ENCODE assay signal across 12 mouse cellular contexts in the genomic region with DNA sequence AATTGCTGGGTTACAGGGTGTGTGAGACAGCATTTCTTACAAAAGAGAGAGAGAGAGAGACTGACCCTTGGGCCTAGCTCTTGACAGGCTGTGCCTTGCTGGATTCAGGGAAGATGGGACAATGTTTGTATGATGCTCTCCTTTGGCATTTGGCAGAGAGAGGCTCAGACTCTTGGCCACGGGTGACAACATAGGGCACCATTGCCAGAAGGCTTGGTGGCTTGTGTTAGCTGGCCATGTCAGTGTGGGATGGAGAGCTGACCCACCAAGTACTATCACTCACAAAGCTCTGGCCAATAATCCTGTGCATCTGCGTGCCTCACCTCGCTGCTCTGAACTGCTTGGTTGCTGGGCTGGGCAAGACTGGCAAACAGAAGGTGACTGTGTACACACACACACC.
DNase-seq lines count a peak whose midpoint lies in the region; ATAC-seq lines count a peak whose summit lies in the region.
"Had no signal": no experiment of that assay in that cellular context is flagged by ENCODE, and none has a peak within 500 bp of the region (broad histone marks: within the 10 kb centered on the region; RNA-seq: fewer than 3 reads in every experiment).

No protein-coding gene starts in this region.

- DNase-seq in cerebellum, adult 9-11 months = peak; percentile 69
- DNase-seq in cerebellum, adult 8-10 months = no peak
- no peak for DNase-seq in hindbrain, embryonic 10.5 days (ENCODE audit: low spot score)
- DNase-seq in midbrain, embryonic 14.5 days = no peak
- DNase-seq in spleen, postnatal 10 days (ENCODE audit: low spot score in 2 of 2) = no peak
- DNase-seq: gastrocnemius, postnatal 25 days had no signal

- WGBS in hindbrain, embryonic 13.5 days = 82% methylated on average over 3 of the region's 3 CpGs
- WGBS in hindbrain, embryonic 10.5 days = 93% methylated on average over 3 of the region's 3 CpGs
- WGBS in embryonic facial prominence, embryonic 13.5 days = 90% methylated on average over 3 of the region's 3 CpGs
- WGBS in midbrain, embryonic 14.5 days = 86% methylated on average over 3 of the region's 3 CpGs

- peak overlapping the region; percentile 83 for H3K27ac ChIP-seq in hindbrain, embryonic 13.5 days
- H3K27ac ChIP-seq in hindbrain, embryonic 10.5 days = no peak overlapping the region
- H3K27ac ChIP-seq in embryonic facial prominence, embryonic 13.5 days = peak overlapping the region; percentile 76; the same call in 1 of the 2 replicates
- peak overlapping the region; percentile 70 for H3K27ac ChIP-seq in midbrain, embryonic 14.5 days (replicated peaks; ENCODE audit: low read depth, low read length)

- H3K9ac ChIP-seq in hindbrain, embryonic 13.5 days = no peak overlapping the region
- no peak overlapping the region; the same call in 1 of the 2 replicates for H3K9ac ChIP-seq in embryonic facial prominence, embryonic 13.5 days
- no peak overlapping the region for H3K9ac ChIP-seq in midbrain, embryonic 14.5 days (replicated peaks; ENCODE audit: low read length)
- H3K9ac ChIP-seq: limb, embryonic 12.5 days had no signal

- H3K9me3 ChIP-seq in hindbrain, embryonic 13.5 days = no peaks in the 10 kb centered on the region
- H3K9me3 ChIP-seq in hindbrain, embryonic 10.5 days = no peaks in the 10 kb centered on the region
- no peaks in the 10 kb centered on the region for H3K9me3 ChIP-seq in embryonic facial prominence, embryonic 13.5 days
- no peaks in the 10 kb centered on the region for H3K9me3 ChIP-seq in midbrain, embryonic 14.5 days (ENCODE audit: control insufficient read depth, low read length)
- H3K9me3 ChIP-seq: G1E; limb, embryonic 12.5 days had no signal

- no peaks in the 10 kb centered on the region for H3K27me3 ChIP-seq in hindbrain, embryonic 13.5 days
- no peaks in the 10 kb centered on the region for H3K27me3 ChIP-seq in hindbrain, embryonic 10.5 days (ENCODE audit: insufficient read depth, poor library complexity, severe bottlenecking)
- H3K27me3 ChIP-seq in embryonic facial prominence, embryonic 13.5 days = no peaks in the 10 kb centered on the region
- no peaks in the 10 kb centered on the region for H3K27me3 ChIP-seq in midbrain, embryonic 14.5 days (ENCODE audit: control insufficient read depth, insufficient read depth, low read length)
- H3K27me3 ChIP-seq: limb, embryonic 12.5 days had no signal

- no peaks in the 10 kb centered on the region; the same call in none of the 2 replicates for H3K36me3 ChIP-seq in hindbrain, embryonic 13.5 days
- H3K36me3 ChIP-seq in hindbrain, embryonic 10.5 days = peaks cover 65% of the 10 kb centered on the region
- H3K36me3 ChIP-seq in embryonic facial prominence, embryonic 13.5 days = peaks cover 27% of the 10 kb centered on the region; the same call in 1 of the 2 replicates
- no peaks in the 10 kb centered on the region for H3K36me3 ChIP-seq in midbrain, embryonic 14.5 days (ENCODE audit: control insufficient read depth, insufficient read depth, low read length)

- H3K4me1 ChIP-seq in hindbrain, embryonic 13.5 days (replicated peaks) = peaks cover 96% of the 10 kb centered on the region
- peaks cover 37% of the 10 kb centered on the region for H3K4me1 ChIP-seq in hindbrain, embryonic 10.5 days (replicated peaks)
- H3K4me1 ChIP-seq in embryonic facial prominence, embryonic 13.5 days = peaks cover 87% of the 10 kb centered on the region
- H3K4me1 ChIP-seq in midbrain, embryonic 14.5 days (ENCODE audit: control insufficient read depth, insufficient read depth, low read length) = peaks cover 53% of the 10 kb centered on the region

- no peak overlapping the region for H3K4me3 ChIP-seq in hindbrain, embryonic 13.5 days
- no peak overlapping the region for H3K4me3 ChIP-seq in hindbrain, embryonic 10.5 days
- H3K4me3 ChIP-seq in embryonic facial prominence, embryonic 13.5 days = no peak overlapping the region
- H3K4me3 ChIP-seq in midbrain, embryonic 14.5 days (replicated peaks; ENCODE audit: low read depth, low read length) = no peak overlapping the region
- H3K4me3 ChIP-seq: limb, embryonic 12.5 days had no signal

- H3K4me2 ChIP-seq in hindbrain, embryonic 13.5 days = no peak overlapping the region
- no peak overlapping the region; the same call in 1 of the 2 replicates for H3K4me2 ChIP-seq in embryonic facial prominence, embryonic 13.5 days
- H3K4me2 ChIP-seq in midbrain, embryonic 14.5 days (ENCODE audit: low read length) = no peak overlapping the region
- H3K4me2 ChIP-seq: limb, embryonic 12.5 days had no signal

- no peak for ATAC-seq in hindbrain, embryonic 13.5 days (ENCODE audit: low FRiP score)
- no peak for ATAC-seq in embryonic facial prominence, embryonic 13.5 days (ENCODE audit: insufficient number of reproducible peaks, insufficient read depth, low FRiP score, low TSS enrichment, low read depth)
- no peak for ATAC-seq in midbrain, embryonic 14.5 days (ENCODE audit: low FRiP score, low TSS enrichment)
- ATAC-seq in frontal cortex, adult (ENCODE audit: low TSS enrichment) = no peak
- ATAC-seq: activated CD4-positive, CD25-positive, alpha-beta regulatory T cell, adult 4 months had no signal
